Mouse (Mus musculus) urinary bladder, adult 2 months (tissue): ENCODE measurements around the gene Mmadhc. TPM values are rescaled to one million over a fixed set of nuclear protein-coding genes. Genes with fewer than 3 reads are reported as not detected.

ENCODE experiments used
- DNase-seq: peaks from one replicate; pipeline ENCODE4 v3.0.0; 2022; ENCODE audit warnings: low spot score
- polyA plus RNA-seq: library from polyadenylated mRNA; depleted of rRNA; stranded (reverse); fragments of >200 nt; gene quantifications from 2 replicates; pipeline ENCODE4 v1.2.3, GENCODE M21; 2012; rRNA removed

Gene Mmadhc
- polyA plus RNA-seq, result 85.4 and 101 TPM in 2 replicates

- DNase-seq, result peak; percentile 76
These were observed at the start of gene Mmadhc for GRCm38 (mm10) chr2:50296109-50296986. Gene Mmadhc, minus strand, starts transcription at chr2:50296801.

GRCm38 (mm10) chr2:50343598-50343997, 47.0 kb upstream of the Mmadhc start:
- DNase-seq, result no peak

- DNase-seq, result no peak
These were observed 42.5 kb upstream of the Mmadhc start for GRCm38 (mm10) chr2:50339061-50339460.

- DNase-seq, result no peak
These were observed 41.0 kb upstream of the Mmadhc start for GRCm38 (mm10) chr2:50337596-50337995.

- DNase-seq, result no peak
These were observed 35.2 kb upstream of the Mmadhc start for GRCm38 (mm10) chr2:50331716-50332270.

- DNase-seq, result no peak
These were observed 31.6 kb upstream of the Mmadhc start for GRCm38 (mm10) chr2:50328181-50328580.

- no peak for DNase-seq
These were observed 28.2 kb upstream of the Mmadhc start for GRCm38 (mm10) chr2:50324799-50325198.

- DNase-seq, result no peak
These were observed 10.2 kb upstream of the Mmadhc start for GRCm38 (mm10) chr2:50306663-50307320.

GRCm38 (mm10) chr2:50304824-50305577, 8.4 kb upstream of the Mmadhc start:
- no peak for DNase-seq

- DNase-seq, result no peak
These were observed 368 bp upstream of the Mmadhc start for GRCm38 (mm10) chr2:50296987-50297350.

GRCm38 (mm10) chr2:50295562-50295961, 1.0 kb downstream of the Mmadhc start:
- no peak for DNase-seq

- DNase-seq, result no peak
These were observed 2.5 kb downstream of the Mmadhc start for GRCm38 (mm10) chr2:50294084-50294483.

GRCm38 (mm10) chr2:50293572-50293971, 3.0 kb downstream of the Mmadhc start:
- DNase-seq, result no peak

GRCm38 (mm10) chr2:50291901-50292300, 4.7 kb downstream of the Mmadhc start:
- DNase-seq, result no peak

- DNase-seq, result no peak
These were observed 5.8 kb downstream of the Mmadhc start for GRCm38 (mm10) chr2:50290754-50291153.

GRCm38 (mm10) chr2:50284781-50285180, 11.8 kb downstream of the Mmadhc start:
- DNase-seq, result no peak

GRCm38 (mm10) chr2:50284040-50284439, 12.6 kb downstream of the Mmadhc start:
- no peak for DNase-seq

- DNase-seq, result no peak
These were observed 19.9 kb downstream of the Mmadhc start for GRCm38 (mm10) chr2:50276715-50277114.

GRCm38 (mm10) chr2:50273415-50273814, 23.2 kb downstream of the Mmadhc start:
- DNase-seq, result no peak

- no peak for DNase-seq
These were observed 24.4 kb downstream of the Mmadhc start for GRCm38 (mm10) chr2:50272165-50272564.

GRCm38 (mm10) chr2:50268514-50268913, 28.1 kb downstream of the Mmadhc start:
- DNase-seq, result no peak

- no peak for DNase-seq
These were observed 29.6 kb downstream of the Mmadhc start for GRCm38 (mm10) chr2:50267046-50267445.
